Mouse (Mus musculus) stomach, postnatal 0 days (tissue): ENCODE data around the gene Mrpl49.
"Not testable (repeated sequence)": the region's sequence is repeated elsewhere in the genome, so short reads cannot be mapped to it uniquely, and the experiment has no call there.

Experiments
- CTCF ChIP-seq: IDR thresholded peaks from 2 replicates; pipeline ENCODE4 v1.5.1; 2016; ENCODE audit warnings: antibody characterized with exemption, low read depth, mild to moderate bottlenecking, moderate library complexity
- EP300 ChIP-seq: optimal IDR thresholded peaks from 2 replicates; pipeline ENCODE3; 2016; ENCODE audit warnings: antibody characterized with exemption

DNA sequence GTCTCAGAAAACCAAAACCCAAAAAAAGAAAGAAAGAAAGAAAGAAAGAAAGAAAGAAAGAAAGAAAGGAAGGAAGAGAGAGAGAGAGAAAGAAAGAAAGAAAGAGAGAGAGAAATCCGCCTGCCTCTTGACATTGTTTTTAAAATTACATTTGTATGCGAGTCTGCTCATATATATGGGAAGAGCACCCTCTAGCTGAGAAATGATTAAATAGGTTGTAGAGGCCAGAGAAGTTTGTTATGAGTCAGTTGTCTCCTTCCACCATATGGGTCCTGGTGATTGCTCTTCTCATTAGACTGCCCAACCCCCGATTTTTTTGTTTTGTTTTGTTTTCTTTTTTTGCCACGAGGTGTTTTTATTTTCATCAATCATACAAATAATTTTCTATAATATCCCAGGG, 13.5 kb downstream of the Mrpl49 start:
- TF ChIP-seq EP300: not testable (repeated sequence)
- TF ChIP-seq CTCF: peak; percentile 72
